Mouse (Mus musculus) MEL (cell line): Measurements from ENCODE around the gene Tmem171. TPM values are rescaled to one million over a fixed set of nuclear protein-coding genes. Genes with fewer than 3 reads are reported as not detected.

Experiments
- DNase-seq: peaks from one replicate; pipeline ENCODE4 v3.0.0; 2011; ENCODE audit warnings: low read depth, low spot score
- H3K27ac ChIP-seq: 2 replicates; pipeline ENCODE4 v1.5.1; 2012; ENCODE audit warnings: low read depth, mild to moderate bottlenecking, control low read depth, low read length, moderate library complexity; ENCODE audit not compliant: control insufficient read depth
- H3K27me3 ChIP-seq, 2 experiments: fragments of 150-350 bp in 1 of 2; sonication (generic) in 1 of 2; 2 replicates each; pipeline ENCODE4 v1.6.1; 2012; ENCODE audit warnings: low read length in 2 of 2, mild to moderate bottlenecking in 2 of 2, improper control_type of control experiment in 1 of 2, moderate library complexity in 1 of 2; ENCODE audit not compliant: insufficient read depth in 2 of 2, control insufficient read depth in 1 of 2
- H3K36me3 ChIP-seq, 2 experiments: 2 replicates each; pipeline ENCODE4 v1.6.1; 2012 to 2014; ENCODE audit warnings: low read length in 2 of 2, improper control_type of control experiment in 1 of 2, inconsistent platforms in 1 of 2, mild to moderate bottlenecking in 1 of 2; ENCODE audit not compliant: insufficient read depth in 2 of 2, control insufficient read depth in 1 of 2
- H3K4me1 ChIP-seq, 2 experiments: fragments of 150-350 bp in 1 of 2; sonication (generic) in 1 of 2; 2 replicates each; pipeline ENCODE4 v1.6.1; 2012; ENCODE audit warnings: low read length in 2 of 2, improper control_type of control experiment in 1 of 2, mild to moderate bottlenecking in 1 of 2; ENCODE audit not compliant: insufficient read depth in 2 of 2, control insufficient read depth in 1 of 2
- H3K4me3 ChIP-seq, 2 experiments: fragments of 150-350 bp in 1 of 2; sonication (generic) in 1 of 2; 2 replicates each; pipeline ENCODE4 v1.5.1; 2012; ENCODE audit warnings: low read depth in 2 of 2, low read length in 2 of 2, mild to moderate bottlenecking in 2 of 2, moderate library complexity in 2 of 2, control low read depth in 1 of 2, improper control_type of control experiment in 1 of 2; ENCODE audit not compliant: control insufficient read depth in 1 of 2, insufficient read depth in 1 of 2
- H3K79me2 ChIP-seq: 2 replicates; pipeline ENCODE4 v1.6.1; 2012; ENCODE audit warnings: mild to moderate bottlenecking, low read length, moderate library complexity; ENCODE audit not compliant: control insufficient read depth, poor library complexity, insufficient read depth
- H3K9ac ChIP-seq: 2 replicates; pipeline ENCODE4 v1.6.1; 2012; ENCODE audit warnings: low read depth, mild to moderate bottlenecking, control low read depth, low read length, moderate library complexity; ENCODE audit not compliant: control insufficient read depth, poor library complexity, severe bottlenecking
- H3K9me3 ChIP-seq: fragments of 150-350 bp; sonication (generic); replicated peaks from 2 replicates; pipeline ENCODE4 v1.6.1; 2012; ENCODE audit warnings: mild to moderate bottlenecking, low read length, improper control_type of control experiment, moderate library complexity; ENCODE audit not compliant: insufficient read depth
- CHD1 ChIP-seq: IDR thresholded peaks from 2 replicates; pipeline ENCODE4 v1.6.1; 2012; ENCODE audit warnings: low read depth, mild to moderate bottlenecking, inconsistent platforms, low read length, improper control_type of control experiment
- CHD2 ChIP-seq: IDR thresholded peaks from 2 replicates; pipeline ENCODE4 v1.6.1; 2011; ENCODE audit warnings: low read length, improper control_type of control experiment
- E2F4 ChIP-seq: IDR thresholded peaks from 2 replicates; pipeline ENCODE4 v1.6.1; 2011; ENCODE audit warnings: low read depth, low read length, improper control_type of control experiment, borderline replicate concordance
- GABPA ChIP-seq: IDR thresholded peaks from 2 replicates; pipeline ENCODE4 v1.6.1; 2012; ENCODE audit warnings: low read depth, mild to moderate bottlenecking, inconsistent platforms, low read length, improper control_type of control experiment, moderate library complexity
- HCFC1 ChIP-seq: IDR thresholded peaks from 2 replicates; pipeline ENCODE4 v1.6.1; 2012; ENCODE audit warnings: low read depth, mild to moderate bottlenecking, inconsistent platforms, low read length, improper control_type of control experiment, moderate library complexity
- JUND ChIP-seq: IDR thresholded peaks from 2 replicates; pipeline ENCODE4 v1.6.1; 2011; ENCODE audit warnings: low read depth, mild to moderate bottlenecking, improper control_type of control experiment, low read length
- KAT2A ChIP-seq: conservative IDR thresholded peaks from 2 replicates; pipeline ENCODE4 v1.6.1; 2012; ENCODE audit warnings: low read depth, low read length, improper control_type of control experiment, inconsistent platforms
- MAFK ChIP-seq: IDR thresholded peaks from 2 replicates; pipeline ENCODE4 v1.6.1; 2011; ENCODE audit warnings: low read depth, mild to moderate bottlenecking, low read length, improper control_type of control experiment, borderline replicate concordance
- MAZ ChIP-seq: IDR thresholded peaks from 2 replicates; pipeline ENCODE4 v1.6.1; 2012; ENCODE audit warnings: low read depth, mild to moderate bottlenecking, inconsistent platforms, low read length, improper control_type of control experiment
- MEF2A ChIP-seq: IDR thresholded peaks from 2 replicates; pipeline ENCODE4 v1.6.1; 2014; ENCODE audit warnings: low read depth, mild to moderate bottlenecking, inconsistent platforms, low read length, improper control_type of control experiment; ENCODE audit not compliant: poor library complexity, insufficient replicate concordance, severe bottlenecking; ENCODE audit errors: extremely low read depth
- NELFE ChIP-seq: IDR thresholded peaks from 2 replicates; pipeline ENCODE4 v1.6.1; 2011; ENCODE audit warnings: low read depth, low read length, improper control_type of control experiment
- RCOR1 ChIP-seq: IDR thresholded peaks from 2 replicates; pipeline ENCODE4 v1.6.1; 2012; ENCODE audit warnings: low read depth, mild to moderate bottlenecking, inconsistent platforms, low read length, improper control_type of control experiment
- SIN3A ChIP-seq: IDR thresholded peaks from 2 replicates; pipeline ENCODE4 v1.6.1; 2012; ENCODE audit warnings: low read length, improper control_type of control experiment, inconsistent platforms
- SMC3 ChIP-seq: IDR thresholded peaks from 2 replicates; pipeline ENCODE4 v1.6.1; 2011; ENCODE audit warnings: low read depth, low read length, improper control_type of control experiment
- TAL1 ChIP-seq: IDR thresholded peaks from 2 replicates; pipeline ENCODE4 v1.6.1; 2012; ENCODE audit warnings: mild to moderate bottlenecking, inconsistent platforms, low read length, moderate library complexity, mixed read lengths
- TCF12 ChIP-seq: IDR thresholded peaks from 2 replicates; pipeline ENCODE4 v1.6.1; 2014; ENCODE audit warnings: low read depth, mild to moderate bottlenecking, inconsistent platforms, low read length, improper control_type of control experiment, moderate library complexity
- USF2 ChIP-seq, 2 experiments: IDR thresholded peaks; 2 replicates each; pipeline ENCODE4 v1.6.1; 2011 to 2012; ENCODE audit warnings: improper control_type of control experiment in 2 of 2, low read length in 2 of 2, borderline replicate concordance in 1 of 2, inconsistent platforms in 1 of 2, low read depth in 1 of 2, mild to moderate bottlenecking in 1 of 2; ENCODE audit not compliant: insufficient read depth in 1 of 2
- ZC3H11A ChIP-seq: IDR thresholded peaks from 2 replicates; pipeline ENCODE4 v1.6.1; 2012; ENCODE audit warnings: low read depth, mild to moderate bottlenecking, inconsistent platforms, low read length, improper control_type of control experiment
- ZMIZ1 ChIP-seq: IDR thresholded peaks from 2 replicates; pipeline ENCODE4 v1.6.1; 2012; ENCODE audit warnings: low read depth, mild to moderate bottlenecking, inconsistent platforms, low read length, improper control_type of control experiment, moderate library complexity
- ZNF384 ChIP-seq: IDR thresholded peaks from 2 replicates; pipeline ENCODE4 v1.6.1; 2012; ENCODE audit warnings: low read depth, mild to moderate bottlenecking, inconsistent platforms, low read length, improper control_type of control experiment
- polyA plus RNA-seq, 2 experiments: library from polyadenylated mRNA; stranded (reverse) in 1 of 2; unstranded in 1 of 2; fragments of >175 nt in 1 of 2; fragments of >200 nt in 1 of 2; gene quantifications; 2 replicates each; pipeline versions ENCODE4 v1.2.1 to v1.2.4; 2012; ENCODE audit warnings: low replicate concordance in 2 of 2, low read depth in 1 of 2; ENCODE audit not compliant: insufficient read length in 2 of 2, insufficient read depth in 1 of 2, missing spikeins in 1 of 2
- total RNA-seq: library from RNA; depleted of rRNA; stranded (reverse); fragments of 300-350 nt; gene quantifications from 2 replicates; pipeline ENCODE4 v1.2.3, GENCODE M21; 2012

The Tmem171 gene
- total and polyA plus RNA-seq, 3 experiments = not detected

- no peak for TF ChIP-seq ZNF384
- no peak for TF ChIP-seq ZMIZ1
- no peak for TF ChIP-seq MAZ
- no peak for TF ChIP-seq RCOR1
- TF ChIP-seq MAFK = no peak
- no peak for TF ChIP-seq ZC3H11A
- no peak for TF ChIP-seq HCFC1
- TF ChIP-seq TCF12 = no peak
- TF ChIP-seq E2F4 = no peak
- no peak for TF ChIP-seq JUND
- TF ChIP-seq TAL1 = no peak
- no peak for TF ChIP-seq USF2 (IDR thresholded peaks at IDR 0.05; ENCODE audit: borderline replicate concordance in 1 of 2, insufficient read depth in 1 of 2, low read depth in 1 of 2, low read length in 2 of 2)
- no peak for TF ChIP-seq SIN3A
- no peak for TF ChIP-seq NELFE
- TF ChIP-seq, all 39 proteins: peak for 0
- Histone ChIP-seq H3K27ac (no peak overlapping the region), H3K4me3 (no peak overlapping the region), H3K27me3 (no peaks in the 10 kb centered on the region), H3K79me2 (no peaks in the 10 kb centered on the region), H3K36me3 (no peaks in the 10 kb centered on the region), H3K4me1 (no peaks in the 10 kb centered on the region), H3K9ac (no peak overlapping the region), H3K9me3 (no peaks in the 10 kb centered on the region)
- no peak for DNase-seq
Measured at GRCm38 (mm10) chr13:98701309-98701675, 6.7 kb upstream of the Tmem171 start.

GRCm38 (mm10) chr13:98700661-98701308, 6.2 kb upstream of the Tmem171 start:
- H3K9me3 ChIP-seq = no peaks in the 10 kb centered on the region
- H3K79me2 ChIP-seq = no peaks in the 10 kb centered on the region
- no peaks in the 10 kb centered on the region for H3K4me1 ChIP-seq
- TF ChIP-seq SMC3 (no peak), ZMIZ1 (no peak), MEF2A (no peak), GABPA (no peak), CHD2 (no peak), CHD1 (no peak), RCOR1 (no peak), KAT2A (no peak), TCF12 (no peak)
- H3K4me3 ChIP-seq = no peak overlapping the region
- no peak overlapping the region for H3K9ac ChIP-seq
- H3K27ac ChIP-seq = no peak overlapping the region
- peak; percentile 9 for DNase-seq
- H3K27me3 ChIP-seq = no peaks in the 10 kb centered on the region
- H3K36me3 ChIP-seq = no peaks in the 10 kb centered on the region
